Mouse (Mus musculus): Measurements from ENCODE around the gene Vps51. TPM values are rescaled to one million over a fixed set of nuclear protein-coding genes. Genes with fewer than 3 reads are reported as not detected.

Gene Vps51
- polyA plus RNA-seq, 1 experiment from 2014 or later = 59.1 TPM

DNA sequence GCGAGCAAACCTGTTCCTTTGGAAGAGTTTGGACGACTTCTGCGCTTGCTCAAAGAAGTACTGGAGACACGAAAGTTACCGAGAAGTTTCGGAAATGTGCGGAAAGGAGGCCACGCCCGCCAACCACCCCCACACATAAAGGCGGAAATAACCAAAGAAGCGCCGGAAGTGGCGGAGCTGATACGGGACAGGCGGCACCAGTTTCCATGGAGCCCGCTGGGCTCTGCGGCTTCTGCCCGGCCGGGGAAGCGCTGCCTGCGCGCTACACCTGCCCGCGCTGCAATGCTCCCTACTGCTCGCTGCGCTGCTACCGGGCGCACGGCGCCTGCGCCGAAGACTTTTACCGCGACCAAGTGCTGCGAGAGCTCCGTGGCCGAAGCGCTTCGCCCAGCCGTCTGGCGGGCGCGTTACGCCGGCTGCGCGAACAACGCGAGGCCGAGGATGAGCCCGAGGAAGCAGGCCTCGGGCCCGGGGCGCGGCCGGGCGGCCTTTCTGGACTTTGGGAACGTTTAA is 16.0 kb downstream of the Vps51 start, which contains the start of gene Znhit2:
Znhit2 (plus strand) TSS at position 172 of the 513 bp plus-strand sequence.
- DNase-seq (ENCODE audit: low spot score) = peak; percentile 91
- Histone ChIP-seq H3K27ac (ENCODE audit: low read depth, low read length) (peak within 1 kb of the TSS; percentile 93), H3K4me3 (ENCODE audit: low read depth, low read length) (peak within 1 kb of the TSS; percentile 92), H3K9me3 (ENCODE audit: control insufficient read depth, low read length) (no peaks in the 10 kb centered on the region), H3K4me2 (ENCODE audit: low read depth) (peak within 1 kb of the TSS; percentile 100), H3K9ac (ENCODE audit: low read length) (peak within 1 kb of the TSS; percentile 96), H3K27me3 (ENCODE audit: control insufficient read depth, insufficient read depth, low read length) (no peaks in the 10 kb centered on the region), H3K4me1 (ENCODE audit: control insufficient read depth, insufficient read depth, low read length) (peaks cover 22% of the 10 kb centered on the region), H3K36me3 (ENCODE audit: control insufficient read depth, insufficient read depth, low read length) (peaks cover 2% of the 10 kb centered on the region; the same call in 1 of the 2 replicates)
- peak; percentile 45; the same call in 1 of the 2 replicates for ATAC-seq (ENCODE audit: insufficient read depth, low FRiP score, low TSS enrichment)
- WGBS = under 1% methylated on average over 58 of the region's 58 CpGs

DNA sequence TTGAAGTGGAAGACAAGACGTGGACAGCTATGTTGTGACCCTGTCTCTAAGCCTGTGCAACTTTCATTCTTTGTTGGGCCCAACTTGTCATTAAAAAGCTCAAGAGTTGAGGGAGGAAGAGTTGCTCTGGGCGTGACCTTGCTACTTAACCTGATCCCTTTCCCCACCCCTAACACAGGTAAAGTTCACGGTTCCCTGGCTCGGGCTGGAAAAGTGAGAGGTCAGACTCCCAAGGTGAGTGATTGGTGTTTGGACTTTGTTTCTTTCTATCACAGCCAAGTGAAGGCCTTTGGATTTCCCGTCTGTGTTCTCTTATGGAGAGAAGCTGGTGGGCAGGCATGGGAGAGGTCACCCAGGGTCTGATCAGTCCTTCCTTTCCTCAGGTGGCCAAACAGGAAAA is 18.1 kb downstream of the Vps51 start:
- Histone ChIP-seq H3K9me3 (ENCODE audit: control insufficient read depth, low read length) (no peaks in the 10 kb centered on the region), H3K27ac (ENCODE audit: low read depth, low read length) (no peak overlapping the region), H3K36me3 (ENCODE audit: control insufficient read depth, insufficient read depth, low read length) (peaks cover 9% of the 10 kb centered on the region; the same call in 1 of the 2 replicates), H3K27me3 (ENCODE audit: control insufficient read depth, insufficient read depth, low read length) (no peaks in the 10 kb centered on the region), H3K9ac (ENCODE audit: low read length) (no peak overlapping the region), H3K4me2 (ENCODE audit: low read depth) (peak overlapping the region; percentile 76), H3K4me1 (ENCODE audit: control insufficient read depth, insufficient read depth, low read length) (peaks cover 21% of the 10 kb centered on the region), H3K4me3 (ENCODE audit: low read depth, low read length) (peak overlapping the region; percentile 77)
- ATAC-seq (ENCODE audit: insufficient read depth, low FRiP score, low TSS enrichment) = no peak
- 91% methylated on average over 5 of the region's 5 CpGs for WGBS
- DNase-seq (ENCODE audit: low spot score) = no peak

DNA sequence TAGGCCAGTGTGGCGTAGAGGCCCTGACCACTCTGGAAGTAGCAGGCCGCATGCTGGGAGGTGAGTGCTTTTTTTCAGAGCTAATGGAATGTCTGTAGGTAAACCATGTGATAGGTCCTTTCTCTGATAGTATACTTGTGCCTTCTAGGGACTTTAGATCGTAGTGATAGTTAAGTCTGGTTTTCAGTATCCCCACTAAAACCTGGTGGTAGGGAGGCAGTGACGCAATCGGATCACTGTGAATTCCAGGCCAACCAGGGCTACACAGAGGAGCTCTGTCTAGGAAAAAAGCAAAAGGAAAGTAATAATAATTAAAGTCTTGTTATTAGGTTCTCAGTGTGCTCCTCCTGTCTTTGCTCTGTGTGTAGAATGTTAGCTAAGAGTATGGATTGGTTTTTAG is 18.5 kb downstream of the Vps51 start:
- 28% methylated on average over 5 of the region's 5 CpGs for WGBS
- Histone ChIP-seq H3K4me2 (ENCODE audit: low read depth) (peak overlapping the region; percentile 76), H3K27ac (ENCODE audit: low read depth, low read length) (no peak overlapping the region), H3K27me3 (ENCODE audit: control insufficient read depth, insufficient read depth, low read length) (no peaks in the 10 kb centered on the region), H3K4me3 (ENCODE audit: low read depth, low read length) (peak overlapping the region; percentile 77), H3K36me3 (ENCODE audit: control insufficient read depth, insufficient read depth, low read length) (peaks cover 9% of the 10 kb centered on the region; the same call in 1 of the 2 replicates), H3K9me3 (ENCODE audit: control insufficient read depth, low read length) (no peaks in the 10 kb centered on the region), H3K4me1 (ENCODE audit: control insufficient read depth, insufficient read depth, low read length) (peaks cover 21% of the 10 kb centered on the region), H3K9ac (ENCODE audit: low read length) (peak overlapping the region; percentile 69)
- DNase-seq (ENCODE audit: low spot score) (no peak), ATAC-seq (ENCODE audit: insufficient read depth, low FRiP score, low TSS enrichment) (no peak)

DNA sequence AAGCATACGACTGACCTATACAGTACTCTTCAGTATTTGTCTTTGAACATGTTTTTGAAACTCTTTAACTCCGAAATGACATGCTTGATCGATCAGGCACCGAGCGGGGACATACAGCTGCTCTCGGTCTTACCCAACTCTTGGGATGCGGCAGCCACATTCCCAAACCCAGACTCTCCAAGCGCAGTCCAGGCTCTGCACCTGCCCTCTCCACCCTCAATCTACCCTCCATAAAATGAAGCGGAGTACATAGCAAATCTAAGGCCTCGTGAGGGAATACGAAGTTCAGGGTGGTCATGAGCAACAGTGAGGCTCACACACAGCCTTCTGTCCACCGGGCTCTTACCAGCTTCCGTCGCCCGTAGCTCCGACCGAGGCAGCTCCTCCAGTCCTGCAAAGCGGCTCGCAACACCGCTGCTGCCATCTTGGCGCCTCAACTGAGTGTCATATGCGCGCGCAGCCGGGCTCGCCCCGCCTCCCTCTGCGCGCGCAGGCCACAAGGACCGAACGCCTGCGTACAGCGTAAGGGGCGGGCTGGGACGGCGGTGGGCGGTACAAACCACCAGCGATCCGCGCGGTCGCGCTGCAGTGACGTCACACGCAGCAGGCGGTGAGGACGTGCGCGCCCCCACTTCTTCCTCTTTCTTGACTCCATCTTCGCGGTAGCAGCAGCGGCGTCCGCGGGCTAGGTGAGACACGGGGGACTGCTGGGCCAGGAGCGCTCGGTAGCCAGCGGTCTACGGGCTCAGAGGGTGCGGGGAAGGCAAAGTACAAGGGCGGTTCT is 19.5 kb downstream of the Vps51 start, which contains the start of the genes Mrpl49 and Fau:
Mrpl49 (minus strand) TSS at position 473 of the 784 bp plus-strand sequence.
Fau (plus strand) TSS at position 532 of the 784 bp plus-strand sequence.
- Histone ChIP-seq H3K9ac (ENCODE audit: low read length) (peak within 1 kb of the TSS; percentile 69), H3K4me2 (ENCODE audit: low read depth) (peak within 1 kb of the TSS; percentile 76), H3K4me1 (ENCODE audit: control insufficient read depth, insufficient read depth, low read length) (peaks cover 19% of the 10 kb centered on the region), H3K27ac (ENCODE audit: low read depth, low read length) (peak within 1 kb of the TSS; percentile 45; the same call in 1 of the 2 replicates), H3K4me3 (ENCODE audit: low read depth, low read length) (peak within 1 kb of the TSS; percentile 77), H3K27me3 (ENCODE audit: control insufficient read depth, insufficient read depth, low read length) (no peaks in the 10 kb centered on the region), H3K36me3 (ENCODE audit: control insufficient read depth, insufficient read depth, low read length) (peaks cover 12% of the 10 kb centered on the region), H3K9me3 (ENCODE audit: control insufficient read depth, low read length) (no peaks in the 10 kb centered on the region)
- under 1% methylated on average over 57 of the region's 63 CpGs for WGBS
- ATAC-seq (ENCODE audit: insufficient read depth, low FRiP score, low TSS enrichment) (peak; percentile 85), DNase-seq (ENCODE audit: low spot score) (peak; percentile 100)

DNA sequence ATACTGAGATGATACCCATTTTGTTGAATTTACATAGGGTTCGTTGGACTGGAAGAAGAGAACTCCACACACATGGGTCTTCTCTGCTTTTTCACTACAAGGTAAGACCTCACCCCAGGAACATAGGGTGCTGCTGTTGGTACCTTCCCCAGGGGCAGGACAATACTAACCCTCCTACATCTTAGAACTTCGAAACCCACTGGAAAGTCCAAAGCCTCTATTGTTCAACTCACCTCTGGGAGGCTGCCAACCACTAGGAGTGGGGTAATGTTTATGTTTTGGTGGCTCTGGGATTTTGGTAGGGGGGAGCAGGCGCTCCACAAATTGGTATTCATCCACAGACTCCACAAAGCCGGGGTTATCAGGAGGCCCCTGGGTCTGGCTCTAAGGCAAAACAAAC is 20.3 kb downstream of the Vps51 start:
- WGBS = 68% methylated on average over 4 of the region's 4 CpGs
- Histone ChIP-seq H3K9me3 (ENCODE audit: control insufficient read depth, low read length) (no peaks in the 10 kb centered on the region), H3K36me3 (ENCODE audit: control insufficient read depth, insufficient read depth, low read length) (peaks cover 12% of the 10 kb centered on the region), H3K27me3 (ENCODE audit: control insufficient read depth, insufficient read depth, low read length) (no peaks in the 10 kb centered on the region), H3K4me1 (ENCODE audit: control insufficient read depth, insufficient read depth, low read length) (peaks cover 11% of the 10 kb centered on the region; the same call in 1 of the 2 replicates), H3K9ac (ENCODE audit: low read length) (peak overlapping the region; percentile 69), H3K4me2 (ENCODE audit: low read depth) (peak overlapping the region; percentile 45), H3K27ac (ENCODE audit: low read depth, low read length) (no peak overlapping the region), H3K4me3 (ENCODE audit: low read depth, low read length) (peak overlapping the region; percentile 77)
- ATAC-seq (ENCODE audit: insufficient read depth, low FRiP score, low TSS enrichment) (no peak), DNase-seq (ENCODE audit: low spot score) (no peak)

DNA sequence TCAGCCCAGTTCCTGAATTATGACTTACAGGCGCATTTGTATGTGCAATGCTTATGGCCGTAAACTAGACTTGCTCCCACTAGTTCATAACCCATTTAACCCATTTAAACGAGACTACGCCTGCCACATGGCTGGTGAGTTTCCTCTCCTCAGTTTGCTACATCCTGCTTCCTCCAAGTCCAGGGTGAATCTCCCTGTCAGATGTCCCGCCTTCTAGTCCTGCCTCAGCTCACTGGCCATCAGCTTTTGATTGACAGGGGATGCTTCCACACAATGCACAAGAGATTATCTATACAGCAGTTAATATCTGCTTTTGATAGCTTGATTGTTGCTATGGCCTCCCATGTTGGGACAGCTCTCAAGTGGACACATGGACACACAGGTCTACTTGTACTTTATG is 22.7 kb downstream of the Vps51 start:
- H3K36me3 ChIP-seq (ENCODE audit: control insufficient read depth, insufficient read depth, low read length) = peaks cover 27% of the 10 kb centered on the region
- H3K9me3 ChIP-seq (ENCODE audit: control insufficient read depth, low read length) = no peaks in the 10 kb centered on the region
- ATAC-seq (ENCODE audit: insufficient read depth, low FRiP score, low TSS enrichment) = no peak
- DNase-seq (ENCODE audit: low spot score) = no peak
- H3K4me2 ChIP-seq (ENCODE audit: low read depth) = no peak overlapping the region
- H3K4me3 ChIP-seq (ENCODE audit: low read depth, low read length) = no peak overlapping the region
- H3K27me3 ChIP-seq (ENCODE audit: control insufficient read depth, insufficient read depth, low read length) = no peaks in the 10 kb centered on the region
- H3K4me1 ChIP-seq (ENCODE audit: control insufficient read depth, insufficient read depth, low read length) = peaks cover 10% of the 10 kb centered on the region; the same call in 1 of the 2 replicates
- WGBS = 92% methylated on average over 5 of the region's 5 CpGs
- no peak overlapping the region for H3K9ac ChIP-seq (ENCODE audit: low read length)
- no peak overlapping the region for H3K27ac ChIP-seq (ENCODE audit: low read depth, low read length)

DNA sequence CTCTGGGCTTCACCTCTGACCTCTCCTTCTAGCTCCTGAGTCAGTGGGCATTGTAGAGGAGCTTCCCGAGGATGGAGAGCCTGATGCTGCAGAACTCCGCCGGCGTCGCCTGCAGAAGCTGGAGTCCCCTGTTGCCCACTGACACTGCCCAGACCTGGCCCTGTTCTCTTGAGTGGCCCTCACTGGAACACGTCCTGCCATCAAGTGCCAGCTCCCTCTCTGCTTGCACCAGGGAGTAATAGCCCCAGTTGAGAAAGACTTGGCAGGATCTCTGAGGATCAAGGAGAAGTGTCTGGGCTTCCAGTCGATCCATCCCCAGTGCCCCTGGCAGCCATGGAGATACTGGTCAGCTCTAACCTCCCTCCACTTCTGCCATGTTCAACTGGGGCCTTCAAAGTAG is 24.5 kb downstream of the Vps51 start:
- WGBS = 92% methylated on average over 7 of the region's 7 CpGs

DNA sequence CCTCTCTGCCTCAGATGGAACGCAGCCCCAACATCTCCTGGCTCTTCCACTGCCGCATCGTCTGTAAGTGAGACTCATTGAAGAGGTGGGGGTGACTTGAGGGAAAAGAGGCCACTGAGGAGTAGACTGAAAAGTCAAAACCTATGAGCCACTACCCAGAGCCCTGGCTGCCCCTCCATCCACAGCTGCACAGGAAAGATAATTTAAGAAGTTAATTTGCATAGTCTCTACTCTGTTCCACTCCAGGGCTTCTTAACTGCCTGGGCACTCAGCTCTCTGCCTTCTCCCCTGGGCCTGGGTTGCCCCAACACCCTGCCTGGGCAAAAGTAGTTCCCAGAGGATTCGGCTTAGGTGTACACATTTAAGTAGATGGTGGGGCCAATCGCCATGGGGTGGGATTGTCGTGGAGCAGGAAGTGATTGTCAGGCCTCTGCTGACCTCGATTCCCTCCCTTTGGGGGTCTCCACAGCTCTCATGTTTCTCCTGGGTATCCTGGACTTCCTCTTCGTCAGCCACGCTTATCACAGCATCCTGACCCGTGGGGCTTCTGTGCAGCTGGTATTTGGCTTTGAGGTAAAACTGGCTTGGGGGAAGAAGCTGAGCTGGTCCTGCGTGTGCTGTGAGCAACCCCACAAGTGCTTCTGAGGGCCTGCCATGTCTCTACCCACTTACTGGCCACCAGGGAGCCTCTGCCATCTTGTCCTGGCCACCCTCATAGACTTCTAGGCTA is 28.2 kb downstream of the Vps51 start:
- Histone ChIP-seq H3K4me2 (ENCODE audit: low read depth) (no peak overlapping the region), H3K4me3 (ENCODE audit: low read depth, low read length) (no peak overlapping the region), H3K27me3 (ENCODE audit: control insufficient read depth, insufficient read depth, low read length) (no peaks in the 10 kb centered on the region), H3K4me1 (ENCODE audit: control insufficient read depth, insufficient read depth, low read length) (peaks cover 10% of the 10 kb centered on the region), H3K9ac (ENCODE audit: low read length) (no peak overlapping the region), H3K9me3 (ENCODE audit: control insufficient read depth, low read length) (no peaks in the 10 kb centered on the region), H3K27ac (ENCODE audit: low read depth, low read length) (no peak overlapping the region), H3K36me3 (ENCODE audit: control insufficient read depth, insufficient read depth, low read length) (peaks cover 27% of the 10 kb centered on the region)
- ATAC-seq (ENCODE audit: insufficient read depth, low FRiP score, low TSS enrichment) (no peak), DNase-seq (ENCODE audit: low spot score) (no peak)
- 92% methylated on average over 11 of the region's 11 CpGs for WGBS

More for the DNA sequence above, 24.5 kb downstream of the Vps51 start:
- ATAC-seq (ENCODE audit: insufficient read depth, low FRiP score, low TSS enrichment) = no peak
- Histone ChIP-seq H3K36me3 (ENCODE audit: control insufficient read depth, insufficient read depth, low read length) (peaks cover 34% of the 10 kb centered on the region), H3K27me3 (ENCODE audit: control insufficient read depth, insufficient read depth, low read length) (no peaks in the 10 kb centered on the region), H3K9ac (ENCODE audit: low read length) (no peak overlapping the region), H3K4me3 (ENCODE audit: low read depth, low read length) (no peak overlapping the region), H3K4me2 (ENCODE audit: low read depth) (no peak overlapping the region), H3K9me3 (ENCODE audit: control insufficient read depth, low read length) (no peaks in the 10 kb centered on the region), H3K27ac (ENCODE audit: low read depth, low read length) (no peak overlapping the region), H3K4me1 (ENCODE audit: control insufficient read depth, insufficient read depth, low read length) (peaks cover 8% of the 10 kb centered on the region; the same call in 1 of the 2 replicates)
- DNase-seq (ENCODE audit: low spot score) = no peak

Measured in neural tube, embryonic 11.5 days (tissue).